Mouse (Mus musculus) thymus, adult 2 months (tissue): ENCODE measurements around the gene Fam214b.

Experiments used
- CTCF ChIP-seq: fragments of 200-500 bp; IDR thresholded peaks from 2 replicates; pipeline ENCODE4 v1.5.1; 2012; ENCODE audit warnings: mild to moderate bottlenecking, control low read depth, low read length, moderate library complexity, borderline replicate concordance; ENCODE audit not compliant: control insufficient read depth, poor library complexity, insufficient read depth; ENCODE audit errors: extremely low read depth
- POLR2A ChIP-seq: fragments of 200-500 bp; IDR thresholded peaks from 2 replicates; pipeline ENCODE4 v1.6.1; 2012; ENCODE audit warnings: mild to moderate bottlenecking, low read length, control low read depth, moderate library complexity; ENCODE audit not compliant: control insufficient read depth, poor library complexity, insufficient read depth; ENCODE audit errors: extremely low read depth

DNA sequence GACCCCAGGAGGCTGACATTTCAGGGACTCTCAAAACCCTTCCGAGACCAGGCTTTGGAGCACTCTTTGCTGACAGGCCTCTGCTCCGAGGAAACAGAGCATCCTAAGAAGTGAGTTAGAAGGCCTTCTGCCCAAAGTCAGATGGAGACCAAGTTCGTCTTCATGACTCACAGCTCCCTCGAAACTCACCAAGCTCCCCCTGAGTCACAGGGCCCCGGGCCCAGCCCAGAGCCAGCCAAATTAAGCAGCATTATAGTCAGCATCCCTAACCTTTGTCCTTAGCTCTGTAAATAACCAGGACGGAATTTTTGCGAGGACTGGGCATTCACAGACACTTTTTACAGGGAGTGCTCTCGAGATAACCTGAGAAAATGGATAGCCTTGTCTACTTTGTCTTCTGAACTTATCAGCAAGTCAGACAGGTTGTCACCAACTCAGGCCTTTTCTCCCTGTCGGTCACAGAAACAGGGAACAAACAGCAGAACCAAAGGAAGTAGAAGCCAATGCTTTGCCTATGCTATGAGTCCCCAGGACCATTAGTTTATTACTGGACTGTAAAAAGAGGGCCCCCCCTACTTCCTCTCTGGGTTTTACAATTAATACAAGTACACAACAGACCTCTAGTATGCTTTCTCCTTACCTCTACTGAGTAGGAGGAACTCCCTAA lies 5.0 kb downstream of the Fam214b start:
- TF ChIP-seq CTCF (no peak), POLR2A (no peak)
